Mouse (Mus musculus): ENCODE measurements around the gene Gm16867.
"Not testable (repeated sequence)": the region's sequence is repeated elsewhere in the genome, so short reads cannot be mapped to it uniquely, and the experiment has no call there.

The Gm16867 gene

GRCm38 (mm10) chr14:69503174-69503573, at the start of gene Gm16867:
TSS of gene Gm16867 (minus strand) at chr14:69503362.
- not testable (repeated sequence) for DNase-seq (ENCODE audit: low spot score)

GRCm38 (mm10) chr14:69547310-69547709, 44.1 kb upstream of the Gm16867 start:
- DNase-seq (ENCODE audit: low spot score) = not testable (repeated sequence)

GRCm38 (mm10) chr14:69545052-69545451, 41.9 kb upstream of the Gm16867 start:
- DNase-seq (ENCODE audit: low spot score) = not testable (repeated sequence)

- DNase-seq (ENCODE audit: low spot score) = not testable (repeated sequence)
Measured at GRCm38 (mm10) chr14:69544033-69544432, 40.9 kb upstream of the Gm16867 start.

- DNase-seq (ENCODE audit: low spot score) = not testable (repeated sequence)
Measured at GRCm38 (mm10) chr14:69542695-69543094, 39.5 kb upstream of the Gm16867 start.

GRCm38 (mm10) chr14:69540113-69540512, 37.0 kb upstream of the Gm16867 start:
- not testable (repeated sequence) for DNase-seq (ENCODE audit: low spot score)

- DNase-seq (ENCODE audit: low spot score) = not testable (repeated sequence)
Measured at GRCm38 (mm10) chr14:69536539-69536938, 33.4 kb upstream of the Gm16867 start.

- DNase-seq (ENCODE audit: low spot score) = not testable (repeated sequence)
Measured at GRCm38 (mm10) chr14:69526202-69526601, 23.0 kb upstream of the Gm16867 start.

- not testable (repeated sequence) for DNase-seq (ENCODE audit: low spot score)
Measured at GRCm38 (mm10) chr14:69523001-69523400, 19.8 kb upstream of the Gm16867 start.

GRCm38 (mm10) chr14:69520810-69521209, 17.6 kb upstream of the Gm16867 start:
- DNase-seq (ENCODE audit: low spot score) = not testable (repeated sequence)

GRCm38 (mm10) chr14:69512449-69512848, 9.3 kb upstream of the Gm16867 start, which contains the start of gene Gm27179:
TSS of gene Gm27179 (minus strand) at chr14:69512549.
- DNase-seq (ENCODE audit: low spot score) = not testable (repeated sequence)

- not testable (repeated sequence) for DNase-seq (ENCODE audit: low spot score)
Measured at GRCm38 (mm10) chr14:69507000-69507399, 3.8 kb upstream of the Gm16867 start.

- DNase-seq (ENCODE audit: low spot score) = not testable (repeated sequence)
Measured at GRCm38 (mm10) chr14:69502440-69503150, 567 bp downstream of the Gm16867 start.

GRCm38 (mm10) chr14:69496259-69496658, 6.9 kb downstream of the Gm16867 start:
- not testable (repeated sequence) for DNase-seq (ENCODE audit: low spot score)

- not testable (repeated sequence) for DNase-seq (ENCODE audit: low spot score)
Measured at GRCm38 (mm10) chr14:69494946-69495345, 8.2 kb downstream of the Gm16867 start.

GRCm38 (mm10) chr14:69494522-69494921, 8.6 kb downstream of the Gm16867 start:
- not testable (repeated sequence) for DNase-seq (ENCODE audit: low spot score)

- DNase-seq (ENCODE audit: low spot score) = not testable (repeated sequence)
Measured at GRCm38 (mm10) chr14:69488001-69488400, 15.2 kb downstream of the Gm16867 start.

GRCm38 (mm10) chr14:69485466-69486135, 17.6 kb downstream of the Gm16867 start:
- not testable (repeated sequence) for DNase-seq (ENCODE audit: low spot score)

- DNase-seq (ENCODE audit: low spot score) = not testable (repeated sequence)
Measured at GRCm38 (mm10) chr14:69473941-69474646, 29.1 kb downstream of the Gm16867 start.

GRCm38 (mm10) chr14:69473322-69473721, 29.8 kb downstream of the Gm16867 start:
- DNase-seq (ENCODE audit: low spot score) = not testable (repeated sequence)

GRCm38 (mm10) chr14:69470122-69470708, 32.9 kb downstream of the Gm16867 start:
- not testable (repeated sequence) for DNase-seq (ENCODE audit: low spot score)

All from urinary bladder, postnatal 25 days (tissue).